Mouse (Mus musculus) bone marrow, adult 2 months (tissue): ENCODE measurements around the gene Mpst.

Experiments used
- CTCF ChIP-seq: fragments of 200-500 bp; IDR thresholded peaks from 2 replicates; pipeline ENCODE4 v1.5.1; 2011; ENCODE audit warnings: low read length, control low read depth; ENCODE audit not compliant: control insufficient read depth, insufficient read depth
- POLR2A ChIP-seq: fragments of 200-500 bp; IDR thresholded peaks from 2 replicates; pipeline ENCODE4 v1.6.1; 2011; ENCODE audit warnings: low read depth, mild to moderate bottlenecking, control low read depth, low read length, borderline replicate concordance; ENCODE audit not compliant: control insufficient read depth

- no peak for TF ChIP-seq CTCF
- no peak for TF ChIP-seq POLR2A
These were observed 22.9 kb downstream of the Mpst start for GRCm38 (mm10) chr15:78429139-78429459.
